8 mouse cellular contexts compared by ENCODE assay signal in genomic region chr2:174297086-174297571, GRCm38 (mm10). TPM values are rescaled to one million over a fixed set of nuclear protein-coding genes. Genes with fewer than 3 reads are reported as not detected.
A peak's percentile ranks its signal among the peaks of the same experiment; 100 is the strongest.
DNase-seq lines count a peak whose midpoint lies in the region; ATAC-seq lines count a peak whose summit lies in the region.

No protein-coding gene starts in this region.

- H3K4me2 ChIP-seq in heart, embryonic 12.5 days = peak overlapping the region; percentile 72
- H3K4me2 ChIP-seq in limb, embryonic 11.5 days (ENCODE audit: low read depth, severe bottlenecking) = peak overlapping the region; percentile 15; the same call in 1 of the 2 replicates
- H3K4me2 ChIP-seq in midbrain, embryonic 13.5 days (replicated peaks) = peak overlapping the region; percentile 61

- peaks cover 17% of the 10 kb centered on the region; the same call in 1 of the 2 replicates for H3K36me3 ChIP-seq in heart, embryonic 10.5 days
- peaks cover 3% of the 10 kb centered on the region; the same call in 1 of the 2 replicates for H3K36me3 ChIP-seq in heart, embryonic 12.5 days
- H3K36me3 ChIP-seq in limb, embryonic 11.5 days (ENCODE audit: control insufficient read depth, insufficient read depth, low read length) = no peaks in the 10 kb centered on the region
- no peaks in the 10 kb centered on the region for H3K36me3 ChIP-seq in midbrain, embryonic 13.5 days

- H3K9ac ChIP-seq in heart, embryonic 12.5 days = no peak overlapping the region
- no peak overlapping the region for H3K9ac ChIP-seq in limb, embryonic 11.5 days (ENCODE audit: low read length)
- no peak overlapping the region for H3K9ac ChIP-seq in midbrain, embryonic 13.5 days (replicated peaks)

- no peak for DNase-seq in heart, embryonic 10.5 days (ENCODE audit: low spot score)
- DNase-seq in heart, adult 9 months (ENCODE audit: low spot score in 2 of 2) = no peak
- peak; percentile 23 for DNase-seq in brain, adult 2 months (ENCODE audit: low read depth, low spot score)
- peak; percentile 72 for DNase-seq in limb, embryonic 11.5 days (ENCODE audit: low spot score)
- no peak for DNase-seq in urinary bladder, postnatal 25 days (ENCODE audit: low spot score)
- no peak for DNase-seq in layer of hippocampus, adult 9-10 months (ENCODE audit: low spot score)

- H3K9me3 ChIP-seq in heart, embryonic 10.5 days = peaks cover 55% of the 10 kb centered on the region
- peaks cover 65% of the 10 kb centered on the region for H3K9me3 ChIP-seq in heart, embryonic 12.5 days (replicated peaks)
- peaks cover 31% of the 10 kb centered on the region for H3K9me3 ChIP-seq in limb, embryonic 11.5 days (ENCODE audit: control insufficient read depth, low read length)
- peaks cover 65% of the 10 kb centered on the region for H3K9me3 ChIP-seq in midbrain, embryonic 13.5 days

- 54% methylated on average over 29 of the region's 29 CpGs for WGBS in heart, embryonic 10.5 days
- WGBS in heart, embryonic 12.5 days = 58% methylated on average over 29 of the region's 29 CpGs
- 45% methylated on average over 29 of the region's 29 CpGs for WGBS in limb, embryonic 11.5 days
- WGBS in midbrain, embryonic 13.5 days = 62% methylated on average over 29 of the region's 29 CpGs

- peaks cover 29% of the 10 kb centered on the region for H3K27me3 ChIP-seq in heart, embryonic 10.5 days (ENCODE audit: insufficient read depth, poor library complexity, severe bottlenecking)
- H3K27me3 ChIP-seq in heart, embryonic 12.5 days (replicated peaks) = peaks cover 13% of the 10 kb centered on the region
- peaks cover 22% of the 10 kb centered on the region for H3K27me3 ChIP-seq in limb, embryonic 11.5 days (ENCODE audit: control insufficient read depth, insufficient read depth, low read length)
- peaks cover 44% of the 10 kb centered on the region for H3K27me3 ChIP-seq in midbrain, embryonic 13.5 days

- peak overlapping the region; percentile 71 for H3K4me3 ChIP-seq in heart, embryonic 10.5 days
- H3K4me3 ChIP-seq in heart, embryonic 12.5 days = no peak overlapping the region
- no peak overlapping the region for H3K4me3 ChIP-seq in limb, embryonic 11.5 days (ENCODE audit: low read depth, low read length)
- H3K4me3 ChIP-seq in midbrain, embryonic 13.5 days (replicated peaks) = peak overlapping the region; percentile 70

- no peak for ATAC-seq in heart, embryonic 12.5 days (ENCODE audit: insufficient number of reproducible peaks, low FRiP score)
- ATAC-seq in limb, embryonic 11.5 days (ENCODE audit: insufficient number of reproducible peaks, low FRiP score, low TSS enrichment, low read depth) = no peak
- no peak for ATAC-seq in midbrain, embryonic 13.5 days

- peaks cover 30% of the 10 kb centered on the region for H3K4me1 ChIP-seq in heart, embryonic 10.5 days
- H3K4me1 ChIP-seq in heart, embryonic 12.5 days (replicated peaks) = peaks cover 20% of the 10 kb centered on the region
- peaks cover 16% of the 10 kb centered on the region for H3K4me1 ChIP-seq in limb, embryonic 11.5 days (ENCODE audit: control insufficient read depth, insufficient read depth, low read length)
- peaks cover 49% of the 10 kb centered on the region for H3K4me1 ChIP-seq in midbrain, embryonic 13.5 days (replicated peaks)

- H3K27ac ChIP-seq in heart, embryonic 10.5 days = no peak overlapping the region
- no peak overlapping the region for H3K27ac ChIP-seq in heart, embryonic 12.5 days (ENCODE audit: poor library complexity, severe bottlenecking)
- no peak overlapping the region for H3K27ac ChIP-seq in limb, embryonic 11.5 days (replicated peaks; ENCODE audit: low read depth, low read length)
- H3K27ac ChIP-seq in midbrain, embryonic 13.5 days = no peak overlapping the region

RNA-seq across cellular contexts. Expression of gene Gnas, which starts 13.0 kb away (rescaled TPM):
- polyA plus RNA-seq in heart, embryonic 10.5 days (2016; fragmentation: Nextera tagmentation; extraction: Ambion mirVana) = 964 and 1,128 TPM in 2 replicates
- 1,446 and 1,448 TPM in 2 replicates for polyA plus RNA-seq in heart, embryonic 12.5 days (2016; fragmentation: Nextera tagmentation; extraction: Ambion mirVana)
- 1,406 and 1,468 TPM in 2 replicates for polyA plus RNA-seq in limb, embryonic 11.5 days (2014; fragmentation: Nextera tagmentation; extraction: Ambion mirVana)
- 1,084 and 1,205 TPM in 2 replicates for polyA plus RNA-seq in midbrain, embryonic 13.5 days (2015; fragmentation: Nextera tagmentation; extraction: Ambion mirVana)

RNA-seq across cellular contexts. Expression of gene Gm20721, which starts 49.4 kb away (rescaled TPM):
- 7.1 and 20.6 TPM in 2 replicates for polyA plus RNA-seq in heart, embryonic 10.5 days (2016; fragmentation: Nextera tagmentation; extraction: Ambion mirVana)
- 8.9 and 9.8 TPM in 2 replicates for polyA plus RNA-seq in heart, embryonic 12.5 days (2016; fragmentation: Nextera tagmentation; extraction: Ambion mirVana)
- polyA plus RNA-seq in limb, embryonic 11.5 days (2014; fragmentation: Nextera tagmentation; extraction: Ambion mirVana) = 8.6 and 13.0 TPM in 2 replicates
- polyA plus RNA-seq in midbrain, embryonic 13.5 days (2015; fragmentation: Nextera tagmentation; extraction: Ambion mirVana) = 8.8 and 10.5 TPM in 2 replicates

Comparison
In these comparisons a context has a peak if more than half of its experiments do, and no peak if none do; other contexts are left out.
1. H3K4me3 ChIP-seq: peak in heart, embryonic 10.5 days (single experiment) and midbrain, embryonic 13.5 days (single experiment); none in heart, embryonic 12.5 days (single experiment) and limb, embryonic 11.5 days (single experiment).
2. DNase-seq: peak in brain, adult 2 months (single experiment) and limb, embryonic 11.5 days (single experiment); none in heart, embryonic 10.5 days (single experiment), heart, adult 9 months (0 of 2), urinary bladder, postnatal 25 days (single experiment) and layer of hippocampus, adult 9-10 months (single experiment).
3. H3K4me2 ChIP-seq: peak in every context shown above with its lines; median percentile 72 in heart, embryonic 12.5 days; 61 in midbrain, embryonic 13.5 days; 15 in limb, embryonic 11.5 days.